In the genomic region with DNA sequence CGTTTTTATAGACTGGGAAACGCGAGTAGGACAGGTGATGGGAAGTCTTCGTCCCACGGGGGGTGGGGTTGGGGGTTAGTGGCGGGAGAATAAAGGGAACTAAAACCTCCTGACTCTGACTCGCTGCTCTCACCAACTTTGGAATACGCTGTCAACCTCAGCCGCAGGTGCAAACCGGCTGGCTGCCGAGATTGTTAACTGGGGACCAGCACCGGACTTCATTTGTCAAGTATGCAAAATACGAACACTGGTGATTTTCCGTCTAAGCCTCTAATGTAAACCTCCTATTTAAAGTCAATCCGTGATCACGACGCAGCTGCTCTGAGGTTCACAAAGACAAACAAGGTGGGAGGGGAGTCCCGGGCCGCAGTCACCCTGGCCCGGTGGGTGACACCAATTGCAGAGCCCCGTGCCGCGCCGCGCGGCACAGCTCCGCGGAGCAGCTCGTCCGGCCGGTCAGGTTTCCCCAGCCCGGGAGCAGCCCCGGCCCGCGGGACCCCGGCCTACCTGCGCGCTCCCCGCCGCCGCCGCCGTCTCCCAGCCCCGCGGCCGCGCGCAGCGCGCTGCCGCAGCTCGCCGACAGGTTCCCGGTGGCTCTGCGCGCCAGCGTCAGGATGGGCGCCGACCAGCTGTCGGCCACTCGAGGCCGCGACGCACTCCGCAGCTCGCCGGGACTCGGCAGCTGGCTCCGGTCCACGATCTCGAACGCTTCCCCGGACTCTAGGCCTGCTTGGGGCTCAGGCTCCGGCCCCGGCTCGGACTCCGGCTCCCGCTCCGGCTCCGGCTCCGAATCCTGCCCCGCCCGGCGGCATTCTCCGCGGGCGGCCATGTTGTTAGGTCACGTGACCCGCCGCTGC, we compare ENCODE assay signal across 8 mouse cellular contexts. TPM values are rescaled to one million over a fixed set of nuclear protein-coding genes. Genes with fewer than 3 reads are reported as not detected.
DNase-seq lines count a peak whose midpoint lies in the region; ATAC-seq and TF ChIP-seq lines count a peak whose summit lies in the region.

Gene Rufy1, minus strand, starts transcription at position 849 of the 857 bp plus-strand sequence.

- no peaks in the 10 kb centered on the region for H3K9me3 ChIP-seq in G1E (replicated peaks)
- H3K9me3 ChIP-seq in forebrain, postnatal 0 days (ENCODE audit: low read length), result no peaks in the 10 kb centered on the region
- no peaks in the 10 kb centered on the region for H3K9me3 ChIP-seq in neural tube, embryonic 15.5 days (replicated peaks)

- ATAC-seq in G1E (ENCODE audit: extremely low read depth, insufficient number of reproducible peaks, low FRiP score, poor library complexity, severe bottlenecking), result no peak
- peak; percentile 86 for ATAC-seq in forebrain, postnatal 0 days
- ATAC-seq in neural tube, embryonic 15.5 days (ENCODE audit: low FRiP score), result peak; percentile 80

- H3K4me3 ChIP-seq in G1E (ENCODE audit: low read depth, low read length), result peak within 1 kb of the TSS; percentile 86
- peak within 1 kb of the TSS; percentile 70 for H3K4me3 ChIP-seq in forebrain, postnatal 0 days (ENCODE audit: low read depth, low read length)
- H3K4me3 ChIP-seq in lung, adult 2 months (replicated peaks; ENCODE audit: extremely low read depth, low read depth, low read length), result peak within 1 kb of the TSS; percentile 88
- H3K4me3 ChIP-seq in neural tube, embryonic 15.5 days (replicated peaks), result peak within 1 kb of the TSS; percentile 88

- peak within 1 kb of the TSS; percentile 70 for H3K4me2 ChIP-seq in forebrain, postnatal 0 days (ENCODE audit: low read depth)
- H3K4me2 ChIP-seq in neural tube, embryonic 15.5 days, result peak within 1 kb of the TSS; percentile 65

- H3K36me3 ChIP-seq in G1E (replicated peaks), result peaks cover 14% of the 10 kb centered on the region
- no peaks in the 10 kb centered on the region for H3K36me3 ChIP-seq in forebrain, postnatal 0 days (ENCODE audit: insufficient read depth)
- no peaks in the 10 kb centered on the region for H3K36me3 ChIP-seq in neural tube, embryonic 15.5 days

- 0 out of 2 replicates have a peak, but pooled peaks have one; percentile 6 for TF ChIP-seq POLR2A in lung, adult 2 months (IDR thresholded peaks at IDR 0.05; ENCODE audit: borderline replicate concordance, extremely low read depth, low read depth, low read length)

- TF ChIP-seq CTCF in G1E (IDR thresholded peaks at IDR 0.05; ENCODE audit: low read depth, low read length), result no peak
- no peak; the same call in 1 of the 2 replicates for TF ChIP-seq CTCF in forebrain, postnatal 0 days (IDR thresholded peaks at IDR 0.05; ENCODE audit: low read depth)
- no peak for TF ChIP-seq CTCF in lung, adult 2 months (IDR thresholded peaks at IDR 0.05; ENCODE audit: insufficient read depth, low read length)

- peak within 1 kb of the TSS; percentile 86 for H3K9ac ChIP-seq in forebrain, postnatal 0 days
- H3K9ac ChIP-seq in neural tube, embryonic 15.5 days (replicated peaks), result peak within 1 kb of the TSS; percentile 87

- DNase-seq in G1E (ENCODE audit: low spot score), result peak; percentile 65
- DNase-seq in cerebellum, adult 18-20 months, result peak; percentile 82 to 93
- DNase-seq in forebrain, postnatal 0 days, result peak; percentile 89
- peak; percentile 85 to 94 for DNase-seq in heart, postnatal 36 days
- DNase-seq in layer of hippocampus, adult 18-20 months (ENCODE audit: low spot score in 2 of 2), result peak; percentile 53 to 84
- DNase-seq in lung, adult 2 months, result peak; percentile 90
- DNase-seq in testis, postnatal 10 days (ENCODE audit: low spot score), result peak; percentile 93

- H3K4me1 ChIP-seq in G1E (ENCODE audit: insufficient read depth, low read depth, low read length), result peaks cover 52% of the 10 kb centered on the region
- no peaks in the 10 kb centered on the region; the same call in 1 of the 2 replicates for H3K4me1 ChIP-seq in forebrain, postnatal 0 days (ENCODE audit: insufficient read depth)
- no peaks in the 10 kb centered on the region for H3K4me1 ChIP-seq in lung, adult 2 months (ENCODE audit: control insufficient read depth, insufficient read depth, low read length)
- peaks cover 13% of the 10 kb centered on the region for H3K4me1 ChIP-seq in neural tube, embryonic 15.5 days

- intact Hi-C loops in heart, postnatal 36 days (cut with DNase I), result loop anchor here (2.0 kb wide), 1 partner anchor 106 kb away; the partner anchor contains the start of gene Canx

- WGBS in forebrain, postnatal 0 days, result under 1% methylated on average over 89 of the region's 90 CpGs
- WGBS in lung, adult 2 months, result under 1% methylated on average over 90 of the region's 90 CpGs
- under 1% methylated on average over 82 of the region's 90 CpGs for WGBS in neural tube, embryonic 15.5 days

- H3K27me3 ChIP-seq in G1E (ENCODE audit: insufficient read depth, low read length), result peaks cover 1% of the 10 kb centered on the region; the same call in 1 of the 2 replicates
- H3K27me3 ChIP-seq in forebrain, postnatal 0 days (ENCODE audit: insufficient read depth, low read length), result no peaks in the 10 kb centered on the region
- no peaks in the 10 kb centered on the region for H3K27me3 ChIP-seq in neural tube, embryonic 15.5 days (replicated peaks)

- H3K27ac ChIP-seq in forebrain, postnatal 0 days (ENCODE audit: low read depth, low read length), result peak within 1 kb of the TSS; percentile 95
- peak within 1 kb of the TSS; percentile 99 for H3K27ac ChIP-seq in neural tube, embryonic 15.5 days (replicated peaks)

RNA-seq across cellular contexts. Expression of gene Rufy1, which starts in this region (rescaled TPM):
- total RNA-seq in G1E (2014; fragmentation: Nextera tagmentation) (13.8 and 26.1 TPM in 2 replicates), G1E (2017) (29.3 and 31.4 TPM in 2 replicates)
- 8.3 and 8.7 TPM in 2 replicates for polyA plus RNA-seq in G1E (2012)
- total RNA-seq in forebrain, postnatal 0 days (2014; rRNA removed), result 20.5 and 22.6 TPM in 2 replicates
- polyA plus RNA-seq in forebrain, postnatal 0 days (2015; fragmentation: Nextera tagmentation; extraction: Ambion mirVana), result 18.3 and 25.0 TPM in 2 replicates
- 10 to 100 TPM; 29.8 to 29.9 TPM for total RNA-seq in heart, postnatal 36 days (2021)
- total RNA-seq in layer of hippocampus, adult 18-20 months (2021), result 10 to 100 TPM; 30.4 to 30.9 TPM
- 20.0 and 22.1 TPM in 2 replicates for polyA plus RNA-seq in lung, adult 2 months (2012; rRNA removed)
- polyA plus RNA-seq in neural tube, embryonic 15.5 days (2015; fragmentation: Nextera tagmentation; extraction: Ambion mirVana), result 21.8 and 25.1 TPM in 2 replicates
